Mouse (Mus musculus): ENCODE measurements around the gene Mamstr. TPM values are rescaled to one million over a fixed set of nuclear protein-coding genes. Genes with fewer than 3 reads are reported as not detected.

Gene Mamstr
- polyA plus RNA-seq, 1 experiment: 2.5 TPM

DNA sequence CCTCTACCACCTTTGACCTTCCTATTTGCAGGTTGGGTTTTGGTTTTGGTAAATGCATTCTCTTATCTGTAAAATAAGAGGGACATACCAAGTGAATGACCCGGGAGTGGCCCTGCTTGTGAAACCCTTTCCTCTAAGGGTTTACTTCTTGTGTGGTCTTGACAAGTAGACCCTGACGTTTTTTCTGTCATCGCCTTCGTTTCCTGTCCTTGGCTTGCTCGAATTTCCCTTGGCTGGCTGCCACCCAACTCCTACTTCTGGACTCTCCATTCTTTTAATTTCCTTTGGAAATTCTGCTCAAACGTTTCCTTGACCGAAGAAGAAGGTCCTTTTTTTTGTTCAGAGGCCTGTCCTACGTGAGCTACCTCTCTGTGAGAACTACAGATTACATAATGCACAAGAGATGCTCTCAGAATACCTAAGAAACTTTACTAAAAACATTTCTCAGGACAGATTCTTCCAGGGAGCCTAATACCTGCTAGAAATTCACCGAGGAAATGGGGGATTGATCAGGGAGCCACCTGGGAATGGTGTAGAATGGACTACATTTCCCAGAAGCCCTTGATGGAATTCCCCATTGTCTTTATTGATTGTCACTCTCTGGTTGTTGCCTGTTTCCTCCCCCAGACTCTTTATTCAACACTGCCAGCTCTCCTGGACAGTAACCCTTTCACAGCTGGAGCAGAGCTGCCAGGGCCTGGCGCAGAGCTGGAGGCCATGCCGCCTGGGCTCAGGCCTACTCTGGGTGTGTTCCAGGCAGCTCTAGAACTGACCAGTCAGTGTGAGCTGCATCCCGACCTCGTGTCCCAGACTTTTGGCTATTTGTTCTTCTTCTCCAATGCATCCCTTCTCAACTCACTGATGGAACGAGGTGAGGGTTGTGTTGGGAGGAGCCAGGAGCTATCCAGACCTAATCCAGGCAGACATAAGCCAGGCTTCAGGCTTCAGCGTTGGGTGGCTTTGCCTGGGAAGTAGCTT lies 3.8 kb upstream of the Mamstr start:
- H3K4me1 ChIP-seq (ENCODE audit: control insufficient read depth, insufficient read depth, insufficient read length): peaks cover 4% of the 10 kb centered on the region; the same call in 1 of the 2 replicates
- no peak overlapping the region for H3K27ac ChIP-seq (ENCODE audit: insufficient read depth, low read length)
- no peaks in the 10 kb centered on the region for H3K36me3 ChIP-seq (ENCODE audit: control insufficient read depth, insufficient read depth, low read length)
- H3K4me3 ChIP-seq (ENCODE audit: extremely low read depth, insufficient read depth, insufficient read length): no peak overlapping the region
- no peak for TF ChIP-seq CTCF (IDR thresholded peaks at IDR 0.05; ENCODE audit: extremely low read depth, insufficient read depth, insufficient read length, insufficient replicate concordance)
- TF ChIP-seq POLR2A (IDR thresholded peaks at IDR 0.05; ENCODE audit: low read depth, low read length): no peak
- DNase-seq (ENCODE audit: low read depth in 1 of 2, low spot score in 2 of 2): no peak
- 64% methylated on average over 15 of the region's 15 CpGs for WGBS
- no peaks in the 10 kb centered on the region for H3K27me3 ChIP-seq (ENCODE audit: control insufficient read depth, insufficient read depth, low read length)

DNA sequence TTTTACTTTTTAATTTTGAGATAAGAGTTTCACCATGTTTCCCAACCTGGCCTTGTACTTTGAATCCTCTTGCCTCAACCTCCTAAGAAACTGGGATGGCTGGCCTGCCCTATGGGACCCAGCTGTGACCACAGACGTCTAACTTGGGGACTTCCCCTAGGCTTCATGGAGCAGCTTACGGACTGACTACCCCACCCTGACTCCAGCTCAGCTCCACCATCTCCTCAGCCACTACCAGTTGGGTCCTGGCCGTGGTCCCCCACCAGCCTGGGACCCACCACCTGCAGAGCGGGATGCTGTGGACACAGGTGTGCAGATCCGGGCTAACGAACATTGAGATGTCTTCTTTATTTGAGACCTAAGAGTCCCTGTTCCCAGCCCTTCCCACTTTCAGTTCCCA lies 2.1 kb upstream of the Mamstr start:
- Histone ChIP-seq H3K36me3 (ENCODE audit: control insufficient read depth, insufficient read depth, low read length) (no peaks in the 10 kb centered on the region), H3K27ac (ENCODE audit: insufficient read depth, low read length) (no peak overlapping the region), H3K4me1 (ENCODE audit: control insufficient read depth, insufficient read depth, insufficient read length) (peaks cover 4% of the 10 kb centered on the region; the same call in 1 of the 2 replicates), H3K4me3 (ENCODE audit: extremely low read depth, insufficient read depth, insufficient read length) (no peak overlapping the region), H3K27me3 (ENCODE audit: control insufficient read depth, insufficient read depth, low read length) (no peaks in the 10 kb centered on the region)
- 79% methylated on average over 6 of the region's 6 CpGs for WGBS
- no peak for DNase-seq (ENCODE audit: low read depth in 1 of 2, low spot score in 2 of 2)
- TF ChIP-seq CTCF (IDR thresholded peaks at IDR 0.05; ENCODE audit: extremely low read depth, insufficient read depth, insufficient read length, insufficient replicate concordance) (no peak), POLR2A (IDR thresholded peaks at IDR 0.05; ENCODE audit: low read depth, low read length) (no peak)

DNA sequence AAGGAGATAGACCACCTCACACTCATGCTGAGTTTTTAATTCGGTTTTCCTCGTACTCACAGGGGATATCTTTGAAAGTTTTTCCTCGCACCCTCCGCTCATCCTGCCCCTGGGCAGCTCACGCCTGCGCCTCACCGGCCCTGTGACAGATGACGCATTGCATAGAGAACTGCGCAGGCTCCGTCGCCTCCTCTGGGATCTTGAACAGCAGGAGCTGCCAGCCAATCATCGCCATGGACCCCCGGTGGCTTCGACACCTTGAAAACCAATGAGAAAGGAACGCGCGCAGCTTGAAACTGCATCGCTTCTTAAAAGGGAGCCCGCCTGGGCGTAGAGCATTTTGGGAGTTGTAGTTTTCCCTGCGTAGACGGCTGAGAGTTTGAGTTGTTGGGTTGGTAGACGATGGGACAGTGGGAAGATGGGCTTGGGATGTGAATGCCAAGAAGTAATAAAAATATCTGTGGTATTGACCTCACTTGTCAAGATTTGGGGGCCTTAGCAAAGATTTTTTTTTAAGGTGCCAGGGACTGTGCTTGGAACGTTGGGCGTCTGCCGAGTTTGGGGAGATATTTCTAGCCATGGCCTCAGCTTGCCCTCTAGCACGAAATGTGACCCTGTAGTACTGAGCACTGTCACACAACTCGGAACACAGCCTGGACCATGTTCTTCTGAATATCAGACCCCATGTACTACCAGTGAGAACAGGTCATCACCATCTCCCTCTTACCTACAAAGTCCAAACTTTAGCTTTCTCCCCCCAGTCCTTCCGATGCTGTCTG lies 965 bp upstream of the Mamstr start:
- H3K27me3 ChIP-seq (ENCODE audit: control insufficient read depth, insufficient read depth, low read length): no peaks in the 10 kb centered on the region
- WGBS: 91% methylated on average over 29 of the region's 29 CpGs
- no peak overlapping the region for H3K27ac ChIP-seq (ENCODE audit: insufficient read depth, low read length)
- DNase-seq (ENCODE audit: low read depth in 1 of 2, low spot score in 2 of 2): no peak
- H3K4me3 ChIP-seq (ENCODE audit: extremely low read depth, insufficient read depth, insufficient read length): no peak overlapping the region
- no peak for TF ChIP-seq CTCF (IDR thresholded peaks at IDR 0.05; ENCODE audit: extremely low read depth, insufficient read depth, insufficient read length, insufficient replicate concordance)
- no peak for TF ChIP-seq POLR2A (IDR thresholded peaks at IDR 0.05; ENCODE audit: low read depth, low read length)
- H3K4me1 ChIP-seq (ENCODE audit: control insufficient read depth, insufficient read depth, insufficient read length): peaks cover 10% of the 10 kb centered on the region; the same call in 1 of the 2 replicates
- H3K36me3 ChIP-seq (ENCODE audit: control insufficient read depth, insufficient read depth, low read length): no peaks in the 10 kb centered on the region

DNA sequence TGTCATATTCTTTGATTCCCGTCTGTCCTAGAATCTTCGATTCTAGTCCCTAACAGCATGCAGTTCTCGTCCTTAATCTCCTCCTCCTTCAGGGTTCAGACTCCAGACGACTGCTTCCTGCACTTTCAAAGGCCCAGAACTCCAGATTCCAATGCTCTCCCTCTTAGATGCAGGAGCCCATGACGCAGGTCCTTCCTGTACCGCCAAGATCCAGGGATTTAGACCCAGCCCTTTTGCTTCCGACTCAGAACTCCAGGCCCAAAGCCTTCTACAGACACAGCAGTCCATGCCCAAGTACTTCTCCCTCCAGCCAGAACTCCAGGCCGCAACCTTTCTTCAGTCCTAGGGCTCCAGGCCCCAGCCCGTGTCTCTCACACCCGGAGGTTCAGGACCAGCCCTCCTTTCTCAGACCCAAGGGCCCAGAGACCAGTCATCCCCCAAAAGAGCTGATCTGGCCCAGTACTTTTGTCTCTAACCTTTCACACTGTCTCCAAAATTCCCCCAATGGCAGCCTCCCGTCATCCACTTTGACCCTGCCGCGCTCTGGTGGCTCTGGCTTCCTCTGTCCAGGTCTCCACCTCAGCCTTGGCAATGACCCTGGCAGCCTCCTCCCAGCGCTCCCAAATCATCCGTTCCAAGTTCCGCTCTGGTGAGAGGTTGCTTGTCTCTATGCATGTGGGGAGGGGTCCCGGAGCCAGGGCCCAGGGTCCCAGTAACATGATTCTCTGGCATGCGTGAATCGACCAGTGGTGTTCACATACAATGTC lies 597 bp downstream of the Mamstr start:
- no peak overlapping the region for H3K27ac ChIP-seq (ENCODE audit: insufficient read depth, low read length)
- no peaks in the 10 kb centered on the region for H3K27me3 ChIP-seq (ENCODE audit: control insufficient read depth, insufficient read depth, low read length)
- DNase-seq (ENCODE audit: low read depth in 1 of 2, low spot score in 2 of 2): no peak
- no peaks in the 10 kb centered on the region for H3K36me3 ChIP-seq (ENCODE audit: control insufficient read depth, insufficient read depth, low read length)
- no peak overlapping the region for H3K4me3 ChIP-seq (ENCODE audit: extremely low read depth, insufficient read depth, insufficient read length)
- TF ChIP-seq CTCF (IDR thresholded peaks at IDR 0.05; ENCODE audit: extremely low read depth, insufficient read depth, insufficient read length, insufficient replicate concordance) (no peak), POLR2A (IDR thresholded peaks at IDR 0.05; ENCODE audit: low read depth, low read length) (no peak)
- 92% methylated on average over 19 of the region's 19 CpGs for WGBS
- peaks cover 6% of the 10 kb centered on the region; the same call in 1 of the 2 replicates for H3K4me1 ChIP-seq (ENCODE audit: control insufficient read depth, insufficient read depth, insufficient read length)

DNA sequence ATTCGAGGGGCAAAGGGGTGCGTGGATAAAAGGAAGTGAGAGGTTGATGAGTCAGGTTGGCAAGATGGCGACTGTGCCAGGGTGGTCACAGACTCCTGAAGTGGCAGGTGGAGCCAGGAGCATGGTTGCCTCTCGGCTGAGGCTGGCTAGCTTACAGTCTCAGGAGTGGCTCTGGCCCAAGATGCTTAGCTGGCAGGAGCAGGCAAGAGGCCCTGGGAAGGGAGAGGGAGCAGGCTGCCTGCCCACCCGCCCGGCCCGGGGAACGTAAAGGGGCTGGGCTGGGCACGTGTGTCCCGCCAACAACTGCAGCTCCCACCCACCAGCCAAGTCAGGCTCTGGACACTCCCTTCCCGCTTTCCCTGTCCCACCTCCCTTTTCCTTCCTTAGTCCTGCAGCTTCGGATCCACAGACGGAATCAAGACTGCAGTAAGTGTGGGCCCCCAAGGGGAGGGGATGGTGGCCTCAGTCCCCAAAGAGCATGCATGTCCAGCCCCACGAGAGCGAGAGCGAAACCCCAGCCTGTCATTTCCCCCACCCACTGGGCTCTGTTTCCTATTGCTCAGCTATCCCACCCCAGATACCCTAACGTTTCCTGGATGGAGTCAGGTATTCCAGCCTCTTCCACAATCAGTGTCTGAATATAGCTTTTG lies 1.7 kb downstream of the Mamstr start:
- Histone ChIP-seq H3K27ac (ENCODE audit: insufficient read depth, low read length) (no peak overlapping the region), H3K36me3 (ENCODE audit: control insufficient read depth, insufficient read depth, low read length) (no peaks in the 10 kb centered on the region), H3K4me3 (ENCODE audit: extremely low read depth, insufficient read depth, insufficient read length) (no peak overlapping the region), H3K4me1 (ENCODE audit: control insufficient read depth, insufficient read depth, insufficient read length) (peaks cover 6% of the 10 kb centered on the region; the same call in 1 of the 2 replicates), H3K27me3 (ENCODE audit: control insufficient read depth, insufficient read depth, low read length) (no peaks in the 10 kb centered on the region)
- TF ChIP-seq POLR2A (IDR thresholded peaks at IDR 0.05; ENCODE audit: low read depth, low read length): no peak
- TF ChIP-seq CTCF (IDR thresholded peaks at IDR 0.05; ENCODE audit: extremely low read depth, insufficient read depth, insufficient read length, insufficient replicate concordance): no peak
- 83% methylated on average over 17 of the region's 17 CpGs for WGBS
- DNase-seq (ENCODE audit: low read depth in 1 of 2, low spot score in 2 of 2): no peak

DNA sequence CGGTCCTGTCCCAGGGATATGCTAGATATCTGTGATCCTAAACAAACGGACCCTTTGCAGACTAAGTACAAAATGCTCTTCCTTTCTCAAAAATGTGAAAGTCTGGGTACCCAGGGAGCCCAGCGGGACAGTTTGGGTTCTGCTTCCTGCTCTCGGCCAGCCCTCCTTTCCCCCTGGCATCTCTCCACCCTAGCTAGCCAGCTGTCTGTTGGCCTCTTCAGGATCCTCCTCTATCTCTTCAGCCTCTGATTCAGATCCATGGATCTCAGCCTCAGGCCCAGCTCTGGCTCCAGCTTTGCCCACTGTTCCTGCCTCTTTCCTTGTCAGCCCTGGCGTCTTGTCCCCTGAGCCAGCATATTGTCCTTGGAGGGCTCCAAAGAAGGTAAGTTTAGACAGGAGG lies 2.3 kb downstream of the Mamstr start:
- no peak for DNase-seq (ENCODE audit: low read depth in 1 of 2, low spot score in 2 of 2)

More for the DNA sequence above, 2.3 kb downstream of the Mamstr start:
- Histone ChIP-seq H3K4me1 (ENCODE audit: control insufficient read depth, insufficient read depth, insufficient read length) (peaks cover 6% of the 10 kb centered on the region; the same call in 1 of the 2 replicates), H3K36me3 (ENCODE audit: control insufficient read depth, insufficient read depth, low read length) (no peaks in the 10 kb centered on the region), H3K4me3 (ENCODE audit: extremely low read depth, insufficient read depth, insufficient read length) (no peak overlapping the region), H3K27ac (ENCODE audit: insufficient read depth, low read length) (no peak overlapping the region), H3K27me3 (ENCODE audit: control insufficient read depth, insufficient read depth, low read length) (no peaks in the 10 kb centered on the region)
- TF ChIP-seq CTCF (IDR thresholded peaks at IDR 0.05; ENCODE audit: extremely low read depth, insufficient read depth, insufficient read length, insufficient replicate concordance) (no peak), POLR2A (IDR thresholded peaks at IDR 0.05; ENCODE audit: low read depth, low read length) (no peak)
- WGBS: 82% methylated on average over 5 of the region's 5 CpGs
